Mouse (Mus musculus): ENCODE results near the gene Scd2. TPM values are rescaled to one million over a fixed set of nuclear protein-coding genes. Genes with fewer than 3 reads are reported as not detected.
"Not testable (repeated sequence)": the region's sequence is repeated elsewhere in the genome, so short reads cannot be mapped to it uniquely, and the experiment has no call there.

Gene Scd2
- total RNA-seq, 4 experiments from 2014 or later, result 7.5 to 10.2 (median 9.4) TPM

GRCm38 (mm10) chr19:44297068-44297760, 3.7 kb downstream of the Scd2 start:
- DNase-seq (ENCODE audit: low spot score), result no peak

- DNase-seq (ENCODE audit: low spot score), result no peak
Measured at GRCm38 (mm10) chr19:44297862-44298261, 4.4 kb downstream of the Scd2 start.

- DNase-seq (ENCODE audit: low spot score), result no peak
Measured at GRCm38 (mm10) chr19:44299078-44299477, 5.6 kb downstream of the Scd2 start.

DNA sequence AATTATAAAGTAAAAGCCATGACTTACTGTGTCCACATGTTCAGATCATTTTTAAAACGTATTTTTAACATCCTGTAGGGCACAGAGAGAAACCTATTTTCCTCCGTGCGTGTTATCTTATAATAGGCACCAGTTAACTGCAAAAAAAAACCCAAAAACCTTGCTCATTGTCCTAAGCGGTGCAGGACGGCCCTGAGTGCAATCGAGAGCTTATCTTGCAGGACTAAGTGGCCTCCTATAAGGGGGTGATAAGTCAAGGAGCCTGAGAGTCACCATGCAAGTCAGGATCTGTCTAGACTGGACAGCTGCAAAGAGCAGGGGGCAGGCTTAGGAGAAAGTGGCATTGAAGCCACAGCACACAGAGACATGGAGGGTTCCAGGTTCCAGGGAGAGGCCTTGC, 6.4 kb downstream of the Scd2 start:
- DNase-seq (ENCODE audit: low spot score), result no peak

DNA sequence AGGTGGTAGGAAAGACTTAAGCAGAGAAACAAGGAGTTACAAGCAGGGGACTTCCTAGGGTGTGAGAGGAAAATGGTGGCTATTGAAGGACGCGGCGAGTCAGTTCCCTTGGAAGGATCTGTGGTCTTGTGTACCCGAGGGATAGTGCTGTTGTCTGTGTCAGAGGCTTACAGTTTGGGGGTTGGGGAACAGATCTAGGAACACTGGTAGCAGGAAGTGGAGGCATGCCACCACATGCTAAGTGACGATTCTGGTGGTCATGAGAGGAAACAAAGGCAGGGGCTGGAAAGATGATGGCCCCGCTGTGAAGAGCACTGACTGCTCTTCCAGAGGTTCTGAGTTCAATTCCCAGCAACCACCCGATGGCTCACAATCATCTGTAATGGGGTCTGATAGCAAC, 7.0 kb downstream of the Scd2 start:
- no peak for DNase-seq (ENCODE audit: low spot score)

- no peak for DNase-seq (ENCODE audit: low spot score)
Measured at GRCm38 (mm10) chr19:44301176-44301575, 7.7 kb downstream of the Scd2 start.

DNA sequence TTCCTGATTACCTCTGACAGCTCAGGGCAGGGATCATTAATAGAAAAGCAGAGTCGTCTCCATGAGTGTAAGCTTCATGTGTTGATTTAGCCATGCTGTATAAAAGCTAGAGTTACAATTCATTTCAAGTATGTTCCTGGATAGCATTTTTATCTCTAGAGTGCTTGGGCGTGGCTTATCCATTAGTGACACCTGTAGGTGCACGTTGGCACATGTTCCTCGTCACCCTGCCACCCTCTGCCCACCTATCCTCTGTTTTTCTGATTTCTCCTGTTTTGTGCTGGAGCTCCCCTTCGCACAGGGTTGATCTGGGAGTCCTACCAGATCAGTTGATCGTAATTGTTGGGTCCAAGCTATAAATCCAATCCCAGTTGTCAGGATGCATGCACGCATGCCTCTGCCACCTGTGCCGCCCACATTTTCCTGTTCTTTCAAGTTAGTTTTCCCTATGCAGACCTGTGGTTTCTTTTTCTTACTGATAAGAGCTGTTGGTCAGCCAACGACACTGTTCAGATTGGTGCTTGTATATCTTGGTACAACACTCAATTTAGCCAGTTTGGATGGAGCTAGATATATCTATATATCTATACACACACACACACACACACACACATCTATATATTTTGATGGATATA, 8.3 kb downstream of the Scd2 start:
- DNase-seq (ENCODE audit: low spot score), result no peak

DNA sequence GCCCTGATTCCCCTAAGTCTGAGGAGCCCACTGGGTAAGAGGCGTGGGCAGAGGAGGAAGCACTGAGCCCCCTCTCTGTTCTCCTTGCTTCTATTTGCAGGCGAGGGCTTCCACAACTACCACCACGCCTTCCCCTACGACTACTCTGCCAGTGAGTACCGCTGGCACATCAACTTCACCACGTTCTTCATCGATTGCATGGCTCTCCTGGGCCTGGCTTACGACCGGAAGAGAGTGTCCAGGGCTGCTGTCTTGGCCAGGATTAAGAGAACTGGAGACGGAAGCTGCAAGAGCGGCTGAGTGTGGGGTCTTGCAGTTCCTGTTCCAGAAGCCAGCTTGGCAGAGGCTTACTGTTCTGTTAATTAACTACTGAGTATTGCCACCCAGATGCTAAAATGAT, 9.4 kb downstream of the Scd2 start:
- DNase-seq (ENCODE audit: low spot score), result no peak

GRCm38 (mm10) chr19:44303502-44303901, 10.0 kb downstream of the Scd2 start:
- no peak for DNase-seq (ENCODE audit: low spot score)

GRCm38 (mm10) chr19:44304419-44304818, 10.9 kb downstream of the Scd2 start:
- no peak for DNase-seq (ENCODE audit: low spot score)

- no peak for DNase-seq (ENCODE audit: low spot score)
Measured at GRCm38 (mm10) chr19:44304851-44305510, 11.5 kb downstream of the Scd2 start.

GRCm38 (mm10) chr19:44305701-44306100, 12.2 kb downstream of the Scd2 start:
- no peak for DNase-seq (ENCODE audit: low spot score)

DNA sequence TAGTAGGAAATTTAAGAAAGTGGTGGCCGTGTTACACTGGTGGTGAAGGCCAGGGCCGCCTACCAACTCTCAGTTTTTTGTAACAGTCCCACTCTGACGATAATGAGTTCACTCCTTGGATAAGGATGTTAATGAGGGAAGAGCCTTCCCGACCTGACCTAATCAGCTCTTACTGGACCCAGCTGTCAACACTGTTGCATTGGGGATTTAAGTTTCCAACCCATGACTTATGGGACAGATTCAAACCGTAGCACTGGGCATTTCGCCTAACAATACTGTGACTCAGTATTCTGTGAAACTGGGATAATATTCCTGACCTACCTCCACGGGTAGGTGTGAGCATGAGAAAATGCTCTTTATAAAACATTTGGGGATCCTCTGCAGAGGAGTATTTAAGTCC, 12.7 kb downstream of the Scd2 start:
- DNase-seq (ENCODE audit: low spot score), result no peak

DNA sequence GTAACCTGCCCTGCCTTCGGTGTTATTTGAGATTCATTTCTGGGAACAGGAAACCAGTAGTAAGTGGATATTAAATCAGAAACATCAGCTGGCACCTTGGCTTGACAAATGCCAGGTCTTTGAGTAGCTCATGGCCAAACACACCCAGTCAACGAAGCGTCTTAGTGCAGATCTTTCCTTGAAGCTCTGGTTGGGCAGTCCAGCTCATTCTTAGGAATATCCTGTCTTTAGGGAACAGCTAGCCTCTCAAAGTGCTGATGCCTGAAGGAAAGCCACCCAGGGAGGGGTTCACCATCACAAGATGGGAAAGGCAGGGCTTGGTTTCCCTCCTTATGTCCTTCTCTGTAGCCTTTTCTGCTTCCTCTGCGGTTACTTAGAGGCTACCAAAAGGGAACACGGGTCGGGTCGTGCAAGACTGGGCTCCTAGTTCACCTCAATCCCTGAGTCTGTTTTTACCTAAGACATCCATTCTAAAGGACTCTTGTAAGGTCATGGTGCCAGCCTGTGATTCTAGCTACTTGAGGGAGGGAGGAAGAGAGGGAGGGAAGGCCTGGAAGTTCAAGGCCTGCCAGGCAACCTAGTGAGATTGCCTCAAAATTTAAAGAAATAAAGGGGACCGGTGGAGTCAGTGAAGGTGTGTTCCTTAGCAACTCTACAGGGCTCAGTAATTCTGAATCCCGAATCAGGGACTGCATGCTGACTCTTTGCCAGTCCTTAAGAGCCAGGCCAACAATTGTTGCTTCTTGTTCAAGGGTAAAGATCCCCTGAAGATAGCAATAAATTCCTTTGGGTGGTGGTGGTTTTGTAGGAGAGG, 13.8 kb downstream of the Scd2 start:
- DNase-seq (ENCODE audit: low spot score), result no peak

DNA sequence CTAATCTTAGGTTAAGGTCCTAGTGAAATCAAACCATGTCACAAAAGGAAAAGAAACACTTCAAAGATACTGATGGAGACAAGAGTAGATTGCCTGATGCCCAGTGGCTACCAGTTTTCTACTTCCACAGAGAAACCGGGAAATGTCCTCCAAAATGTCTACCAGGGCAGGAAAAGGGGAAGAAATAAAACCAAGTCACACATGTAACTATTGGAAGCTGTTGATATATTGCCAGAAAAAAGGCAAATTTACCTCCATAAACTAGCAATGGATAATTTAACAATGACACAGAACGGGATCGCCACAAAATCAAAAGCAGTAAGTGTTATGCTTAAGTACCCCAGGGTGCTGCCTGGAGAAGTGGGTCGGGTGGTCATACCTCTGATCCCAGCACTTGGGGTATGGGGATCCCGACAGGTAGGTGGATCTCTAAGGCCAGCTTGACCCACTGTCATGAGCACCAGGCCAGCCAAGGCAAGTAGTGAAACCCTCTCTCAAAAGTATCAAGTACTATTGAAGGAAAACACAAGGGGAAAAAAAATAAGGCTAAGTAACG, 14.5 kb downstream of the Scd2 start:
- DNase-seq (ENCODE audit: low spot score), result no peak

DNA sequence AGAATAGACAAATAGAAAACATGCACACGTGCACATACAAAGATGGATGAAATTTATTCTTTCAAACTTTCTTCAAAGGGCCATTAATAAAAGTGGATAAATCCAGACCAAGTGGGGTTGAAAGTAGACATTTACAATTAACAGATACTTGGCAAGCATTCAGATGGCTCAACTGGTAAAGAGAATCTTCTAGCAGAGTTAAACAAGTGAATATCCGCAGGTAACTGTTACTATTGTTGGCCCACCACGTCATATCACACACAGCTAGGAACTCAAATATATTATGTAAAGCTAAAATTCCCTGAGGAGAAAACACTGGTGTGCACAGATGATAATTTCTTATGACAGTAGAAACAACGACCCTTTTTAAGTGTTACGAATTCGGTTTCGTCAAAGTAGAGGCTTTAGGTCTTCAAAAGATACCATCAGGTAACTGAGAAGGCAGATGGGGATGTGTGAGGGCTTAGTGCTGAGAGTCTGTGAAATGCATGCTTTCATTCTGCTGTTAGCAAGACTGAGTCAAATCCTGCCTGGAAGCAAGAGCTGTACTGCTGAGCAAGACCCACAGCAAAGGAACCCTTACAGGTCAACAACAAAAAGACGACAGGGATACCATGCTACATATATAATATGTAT, 15.3 kb downstream of the Scd2 start:
- DNase-seq (ENCODE audit: low spot score), result no peak

- no peak for DNase-seq (ENCODE audit: low spot score)
Measured at GRCm38 (mm10) chr19:44309351-44310154, 16.1 kb downstream of the Scd2 start.

DNA sequence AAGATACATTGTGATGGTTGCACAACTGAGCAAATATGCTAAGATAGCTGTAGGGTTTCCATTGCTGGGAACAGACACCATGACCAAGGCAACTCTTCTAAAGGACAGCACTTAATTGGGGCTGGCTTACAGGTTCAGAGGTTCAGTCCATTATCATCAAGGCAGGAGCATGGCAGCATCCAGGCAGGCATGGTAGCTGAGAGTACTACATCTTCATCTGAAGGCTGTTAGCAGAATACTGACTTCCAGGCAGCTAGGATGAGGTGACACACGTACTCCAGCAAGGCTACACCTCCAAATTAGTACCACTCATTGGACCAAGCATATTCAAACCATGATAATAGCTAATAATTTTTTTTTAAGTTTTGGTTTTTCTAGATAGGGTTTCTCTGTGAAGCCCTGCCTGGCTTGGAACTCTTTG, 16.7 kb downstream of the Scd2 start:
- DNase-seq (ENCODE audit: low spot score), result not testable (repeated sequence)

DNA sequence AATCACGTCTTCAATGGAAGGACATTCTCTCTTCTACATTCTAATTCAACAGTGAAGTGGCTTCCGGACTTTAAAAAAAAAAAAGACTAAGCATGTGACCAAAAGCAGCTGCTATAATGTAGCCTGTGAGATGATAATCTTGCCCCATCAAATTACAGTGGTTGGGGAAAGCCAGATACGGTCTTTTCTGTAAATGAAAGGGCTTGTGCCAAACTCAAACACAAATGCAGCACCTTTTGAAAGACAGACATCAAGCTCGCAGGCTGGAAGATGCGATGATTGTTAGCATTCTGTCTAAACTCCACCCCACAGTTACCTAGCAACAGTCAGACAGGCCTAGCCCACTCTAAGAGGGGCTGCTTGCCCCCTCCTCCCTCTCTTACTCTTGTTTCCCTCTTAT, 17.3 kb downstream of the Scd2 start:
- DNase-seq (ENCODE audit: low spot score), result no peak

DNA sequence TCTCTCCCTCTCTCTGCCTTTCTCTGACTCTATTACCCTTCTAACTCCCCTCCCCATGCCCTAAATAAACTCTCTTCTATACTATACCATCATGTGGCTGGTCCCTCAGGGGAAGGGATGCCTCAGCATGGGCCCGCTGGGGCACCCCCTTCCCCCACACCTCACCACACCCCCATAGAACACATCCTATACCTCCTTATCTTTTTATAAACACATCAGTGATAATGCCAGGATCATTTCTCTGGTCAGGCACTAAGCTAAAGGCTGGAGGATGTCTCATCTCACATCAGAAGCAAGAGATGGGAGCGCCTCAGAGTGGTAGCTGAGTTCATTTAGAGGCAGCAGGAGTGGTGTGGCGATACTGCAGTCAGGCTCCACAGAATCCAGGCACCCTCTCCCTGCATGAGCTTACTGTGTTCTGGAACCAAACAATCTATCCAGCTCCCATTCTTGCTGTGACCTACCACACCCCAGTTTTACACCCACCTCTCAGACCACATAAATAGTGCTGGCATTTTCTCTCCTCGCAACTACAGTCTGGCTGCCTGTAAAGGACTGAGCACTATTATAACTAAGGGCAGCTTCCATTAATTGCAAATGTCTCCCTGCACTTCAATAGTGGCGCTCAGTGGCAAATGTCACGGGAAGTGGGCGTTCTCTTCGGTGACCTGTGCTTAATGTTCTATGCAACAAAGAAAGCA, 18.0 kb downstream of the Scd2 start:
- DNase-seq (ENCODE audit: low spot score), result no peak
